Mouse (Mus musculus) olfactory bulb, adult 2 months (tissue): ENCODE results near the gene Atf7.

Experiments used
- CTCF ChIP-seq: fragments of 200-500 bp; IDR thresholded peaks from 2 replicates; pipeline ENCODE4 v1.5.1; 2012; ENCODE audit warnings: low read depth, mild to moderate bottlenecking, low read length, moderate library complexity; ENCODE audit not compliant: insufficient read depth
- POLR2A ChIP-seq: fragments of 200-500 bp; IDR thresholded peaks from 2 replicates; pipeline ENCODE4 v1.6.1; 2012; ENCODE audit warnings: mild to moderate bottlenecking, low read depth, low read length, moderate library complexity; ENCODE audit not compliant: insufficient read depth

DNA sequence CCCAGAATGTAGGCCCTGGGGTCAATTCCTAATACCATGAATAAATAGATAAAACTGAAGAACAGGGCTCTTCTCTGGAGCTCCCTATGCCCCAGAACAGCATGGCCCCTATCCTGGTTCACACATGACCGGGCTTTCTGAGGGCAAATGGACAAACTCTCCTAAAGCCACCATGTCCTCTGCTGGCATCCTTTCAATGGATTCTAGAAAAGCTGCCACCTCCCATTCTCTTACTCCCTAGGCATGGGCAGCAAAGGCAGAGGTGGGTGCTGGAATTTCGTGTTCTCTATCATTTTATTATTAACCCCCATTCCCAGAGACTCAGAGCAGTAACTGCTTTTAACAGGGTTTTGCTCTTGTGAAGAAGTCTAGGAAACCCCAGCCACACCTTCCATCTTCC is 110.0 kb downstream of the Atf7 start:
- TF ChIP-seq POLR2A: no peak
- TF ChIP-seq CTCF: no peak
